Mouse (Mus musculus) v-Abl transformed pro-B cells (cell line): ENCODE data around the gene Uba1.

Source experiments
- in situ Hi-C, 2 experiments: fragments of 400-800 bp; cut with MboI; formaldehyde crosslinking; loops; one replicate each; pipeline ENCODE4 v1.15.1; 2025; ENCODE audit not compliant: unreplicated experiment in 2 of 2

Uba1 gene

DNA sequence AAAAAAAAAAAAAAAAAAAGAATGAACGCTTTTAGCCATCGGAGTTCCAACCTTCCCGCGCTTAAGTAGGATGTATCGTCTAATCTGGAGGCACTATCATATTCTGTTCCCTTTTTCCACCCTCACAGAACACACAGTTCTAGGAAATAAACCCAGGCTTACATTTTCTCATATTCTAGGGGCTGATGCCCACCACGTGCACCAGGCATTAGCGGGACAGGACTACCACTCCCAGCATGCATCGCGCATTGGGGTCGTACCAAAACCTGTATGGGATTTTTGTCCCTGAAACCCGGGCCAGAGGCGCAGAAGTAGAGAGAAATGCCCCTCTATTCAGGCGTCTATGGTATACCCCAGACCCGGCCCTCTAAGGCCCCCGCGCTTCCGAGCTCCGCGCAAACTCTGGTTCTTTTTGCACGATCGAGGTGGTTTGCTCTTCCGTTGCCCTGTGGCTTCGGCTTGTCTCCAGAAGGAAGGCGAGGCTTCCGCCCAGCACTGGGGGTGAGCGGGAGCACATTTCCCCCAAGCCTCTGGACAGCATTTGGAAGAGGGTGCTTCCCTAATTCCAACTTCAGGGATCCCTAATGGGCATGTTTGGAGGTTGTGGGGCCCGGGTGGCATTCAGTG, at the start of gene Uba1:
Uba1 (plus strand) TSS at position 301 of the 627 bp plus-strand sequence.
- in situ Hi-C loops: loop anchor here in 1 of 2 experiments (10.0 to 25.0 kb wide), 3 partner anchors 157 to 679 kb away; partner anchors contain the start of gene Cfp

GRCm38 (mm10) chrX:20608500-20608899, 49.6 kb upstream of the Uba1 start:
- in situ Hi-C loops: no loop called here

- in situ Hi-C loops: no loop called here
Observed at GRCm38 (mm10) chrX:20616861-20617175, 41.3 kb upstream of the Uba1 start.

DNA sequence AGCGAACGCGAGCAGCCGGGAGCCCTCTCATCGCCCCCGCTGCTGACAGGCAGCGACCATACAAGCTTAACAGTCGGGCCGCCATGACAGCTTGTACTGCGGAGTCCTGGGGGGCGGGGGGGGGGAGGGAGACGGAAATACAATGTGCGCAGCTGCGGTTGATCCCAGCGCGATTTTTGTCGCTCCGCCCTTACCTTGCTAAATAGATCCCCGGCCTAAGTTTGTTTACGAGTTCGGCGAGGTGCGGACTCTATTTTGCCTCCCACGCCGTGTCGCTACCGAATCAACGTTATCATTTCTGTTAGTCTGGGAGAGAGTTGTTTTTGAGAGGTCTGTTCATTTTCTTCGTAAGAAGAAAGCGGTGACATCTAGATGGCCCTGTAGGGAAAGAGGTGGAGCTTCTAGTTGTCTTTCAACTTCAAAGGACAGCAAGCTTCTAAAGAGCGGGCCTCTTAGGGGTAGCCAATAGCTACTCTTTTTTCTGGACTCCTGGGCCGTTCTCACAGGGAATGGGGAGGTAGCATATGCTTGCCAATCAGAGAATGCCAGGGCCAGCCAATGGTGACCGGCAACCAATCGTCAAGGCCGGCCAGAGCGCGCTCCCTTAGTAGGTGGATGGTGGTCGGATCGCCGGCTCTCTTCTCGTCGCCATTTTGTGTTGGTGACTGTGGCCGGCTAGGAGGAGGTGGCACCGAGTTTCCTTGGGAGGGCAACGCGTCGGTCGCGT, 40.8 kb upstream of the Uba1 start, which contains the start of the genes Rbm10 and Ndufb11:
Rbm10 (plus strand) TSS at position 328 of the 727 bp plus-strand sequence.
Ndufb11 (minus strand) TSS at position 444 of the 727 bp plus-strand sequence.
- in situ Hi-C loops: no loop called here

- in situ Hi-C loops: no loop called here
Observed at GRCm38 (mm10) chrX:20617903-20618399, 40.2 kb upstream of the Uba1 start.

DNA sequence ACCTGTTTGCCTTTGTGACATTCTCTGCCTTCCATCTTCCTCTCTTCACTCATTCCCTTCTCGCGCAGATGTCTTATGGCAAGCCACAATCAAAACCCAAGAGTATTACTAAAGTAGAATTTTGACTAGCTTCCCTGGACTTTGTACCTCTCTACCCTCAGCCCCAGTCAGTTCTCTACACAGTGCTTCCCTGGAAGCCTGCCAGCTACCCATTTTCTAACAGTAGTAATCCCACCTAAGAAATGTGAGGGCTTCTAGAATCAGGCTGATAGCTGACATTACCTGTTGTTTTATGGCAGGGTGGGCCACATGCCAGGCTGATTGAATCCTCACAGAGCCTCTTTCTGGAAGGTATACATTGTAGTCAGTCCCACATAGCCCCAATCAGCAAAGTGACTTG, 20.0 kb upstream of the Uba1 start:
- in situ Hi-C loops: no loop called here

DNA sequence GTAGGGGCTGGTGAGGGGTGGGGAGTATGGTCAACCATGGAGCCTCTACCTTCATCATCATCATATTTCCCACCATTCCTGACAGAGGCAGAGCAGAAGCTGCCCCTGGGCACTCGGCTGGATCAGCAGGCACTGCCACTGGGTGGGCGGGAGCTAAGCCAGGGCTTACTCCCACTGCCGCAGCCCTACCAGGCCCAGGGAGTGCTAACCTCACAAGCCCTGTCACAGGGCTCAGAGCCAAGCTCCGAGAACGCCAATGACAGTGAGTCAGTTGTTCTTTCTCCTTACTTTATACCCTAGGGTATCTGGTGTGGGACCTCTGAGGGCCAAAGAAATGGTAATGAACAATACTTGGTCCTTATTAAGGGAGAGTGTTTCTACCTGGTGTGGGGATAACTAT, 13.3 kb upstream of the Uba1 start:
- in situ Hi-C loops: no loop called here

GRCm38 (mm10) chrX:20657593-20657992, 533 bp upstream of the Uba1 start:
- in situ Hi-C loops: loop anchor here in 1 of 2 experiments (10.0 to 25.0 kb wide), 3 partner anchors 157 to 680 kb away; partner anchors contain the start of gene Cfp

GRCm38 (mm10) chrX:20658891-20659406, 823 bp downstream of the Uba1 start:
- in situ Hi-C loops: loop anchor here in 1 of 2 experiments (10.0 to 25.0 kb wide), 3 partner anchors 156 to 678 kb away; partner anchors contain the start of gene Cfp

- in situ Hi-C loops: loop anchor here (5.0 to 25.0 kb wide), 5 partner anchors 110 to 685 kb away; partner anchors contain the start of genes Cfp (in 1 of the 2) and Elk1 (in 1 of the 2)
Observed at GRCm38 (mm10) chrX:20662317-20662715, 4.2 kb downstream of the Uba1 start.

DNA sequence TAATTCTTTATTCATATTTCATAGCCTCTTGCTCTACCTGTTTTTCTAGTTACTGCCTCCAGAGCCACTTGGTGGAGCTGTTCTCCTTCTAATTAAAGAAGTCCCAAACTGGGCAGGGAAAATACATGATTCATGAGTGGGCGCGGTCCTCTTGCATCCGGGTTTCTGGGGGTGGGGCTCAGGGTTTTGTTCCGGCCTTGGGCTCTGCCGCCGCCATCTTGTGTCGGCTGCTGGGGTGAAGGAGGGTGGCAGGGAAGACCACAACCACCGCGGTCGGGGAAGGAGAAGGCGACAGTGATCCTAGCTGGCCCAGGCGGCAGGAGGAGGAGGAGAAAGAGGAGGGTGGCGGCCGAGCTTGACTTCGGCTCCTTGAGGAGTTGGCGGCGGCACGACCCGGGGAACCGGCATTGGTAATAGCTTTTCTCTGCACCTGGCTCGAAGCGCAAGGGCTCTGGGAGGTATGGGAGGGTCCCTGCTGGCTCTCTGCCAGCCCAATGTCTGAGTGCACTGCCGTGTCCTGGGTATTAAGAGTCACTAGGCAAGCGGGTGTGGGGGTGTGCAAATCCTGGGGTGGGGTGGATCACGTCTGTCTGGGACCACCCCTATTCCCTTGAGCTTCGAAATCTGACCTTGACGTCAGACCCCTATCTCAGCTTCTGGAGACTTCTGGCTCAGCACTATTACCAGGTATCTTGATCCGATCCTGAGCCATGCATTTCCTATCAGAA, 4.8 kb downstream of the Uba1 start:
- in situ Hi-C loops: loop anchor here (5.0 to 25.0 kb wide), 5 partner anchors 109 to 684 kb away; partner anchors contain the start of genes Cfp (in 1 of the 2) and Elk1 (in 1 of the 2)

DNA sequence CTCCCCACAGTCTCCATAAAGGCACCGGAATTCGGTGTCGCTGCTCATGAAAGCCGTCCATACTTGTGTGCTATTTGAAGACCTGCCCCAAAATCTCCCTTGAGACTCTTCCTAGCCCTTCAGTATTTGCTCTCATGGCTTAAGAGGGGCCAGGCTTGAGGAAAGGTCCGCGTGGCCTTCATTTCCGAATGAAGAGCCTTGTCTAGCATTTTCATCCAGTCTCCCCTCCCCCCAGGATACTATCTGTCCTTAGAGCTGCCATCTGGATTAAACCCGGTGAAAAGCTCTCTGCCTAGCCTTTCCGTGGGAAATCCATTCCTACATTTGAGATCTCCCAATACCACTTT, 5.3 kb downstream of the Uba1 start:
- in situ Hi-C loops: loop anchor here (5.0 to 25.0 kb wide), 5 partner anchors 109 to 684 kb away; partner anchors contain the start of genes Cfp (in 1 of the 2) and Elk1 (in 1 of the 2)

DNA sequence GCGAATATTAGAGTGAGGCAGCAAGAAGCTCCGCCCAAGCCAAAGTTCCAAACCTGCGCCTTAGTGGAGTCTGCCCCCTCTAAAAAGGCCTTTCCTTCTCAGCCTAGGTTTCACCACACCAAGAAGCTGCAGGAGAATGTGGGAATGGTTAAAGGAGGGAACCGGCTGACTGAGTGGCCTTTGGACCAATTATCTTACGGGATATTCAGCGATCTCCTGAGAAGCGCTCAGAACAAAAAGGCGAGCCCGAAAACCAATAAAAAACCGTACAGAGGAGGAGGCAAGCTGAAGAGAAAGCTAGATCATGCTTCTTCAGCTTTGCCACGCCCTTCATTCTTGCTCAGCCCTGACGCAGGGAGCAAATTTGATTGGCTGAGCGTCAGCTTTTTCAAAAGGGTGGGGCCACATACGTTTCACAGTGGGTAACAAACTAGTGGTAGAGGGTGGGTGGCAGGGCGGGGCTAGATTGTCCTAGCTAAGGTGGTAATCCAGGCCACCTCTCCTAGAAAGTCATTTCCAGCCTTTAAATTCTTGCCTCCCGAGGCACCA, 29.5 kb downstream of the Uba1 start, which contains the start of gene Cdk16:
Cdk16 (plus strand) TSS at position 436 of the 549 bp plus-strand sequence.
- in situ Hi-C loops: no loop called here

GRCm38 (mm10) chrX:20688068-20688547, 30.0 kb downstream of the Uba1 start:
- in situ Hi-C loops: no loop called here

DNA sequence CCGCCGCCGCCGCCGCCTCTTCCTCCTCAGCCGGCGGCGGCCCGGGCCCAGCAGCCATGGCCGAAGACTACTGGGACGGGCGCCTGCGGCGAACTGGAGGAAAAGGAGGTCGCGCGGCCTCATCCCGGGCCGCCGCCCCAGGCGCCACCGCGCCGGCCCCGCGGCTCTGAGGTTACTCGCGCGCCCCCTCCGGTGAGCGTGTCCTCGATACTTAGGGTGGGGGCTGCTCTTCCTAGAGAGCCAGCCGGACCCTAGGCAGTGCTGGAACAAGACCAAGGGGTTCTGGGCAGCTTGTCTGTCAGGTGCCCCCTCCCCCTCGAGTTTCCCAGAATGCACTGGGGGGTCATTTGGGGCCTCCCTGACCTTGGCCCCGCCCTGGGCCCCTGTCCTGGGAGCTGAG, 30.5 kb downstream of the Uba1 start:
- in situ Hi-C loops: no loop called here

GRCm38 (mm10) chrX:20691566-20691965, 33.4 kb downstream of the Uba1 start:
- in situ Hi-C loops: no loop called here

DNA sequence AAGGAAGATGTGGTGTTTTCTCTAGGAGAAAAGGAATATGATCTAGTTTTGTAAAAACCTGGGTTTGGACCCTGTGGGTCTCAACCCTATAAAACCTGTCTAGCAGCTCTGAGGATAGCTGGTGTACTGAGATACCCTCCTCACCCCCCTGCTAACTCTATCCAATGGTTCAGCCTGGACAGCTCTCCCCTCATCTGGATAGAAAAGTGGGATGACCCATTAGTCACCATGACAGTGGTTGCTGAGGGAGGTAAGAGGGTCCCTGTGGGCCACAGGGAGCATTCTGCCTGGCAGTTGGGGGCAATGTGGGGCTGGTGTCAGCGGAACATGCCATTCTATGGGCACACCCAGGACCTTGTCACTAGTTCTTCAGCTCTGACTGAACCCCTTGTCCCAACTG, 34.5 kb downstream of the Uba1 start:
- in situ Hi-C loops: no loop called here

DNA sequence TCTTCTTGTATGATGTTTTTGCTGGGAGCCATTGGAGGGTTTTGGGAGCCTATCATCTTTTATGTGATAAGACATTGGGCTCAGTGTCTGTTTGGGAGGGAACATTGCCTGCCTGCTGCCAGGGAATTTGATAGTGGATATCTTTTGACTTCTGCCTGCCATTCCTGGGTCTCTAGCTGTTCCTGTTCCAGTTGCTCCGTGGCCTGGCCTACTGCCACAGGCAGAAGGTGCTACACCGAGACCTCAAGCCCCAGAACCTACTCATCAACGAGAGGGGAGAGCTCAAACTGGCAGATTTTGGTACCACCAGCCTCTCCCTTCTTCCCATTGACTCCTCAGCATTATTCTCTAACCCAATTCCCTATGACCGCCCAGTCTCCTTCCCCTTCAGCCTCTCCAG, 37.7 kb downstream of the Uba1 start:
- in situ Hi-C loops: no loop called here

DNA sequence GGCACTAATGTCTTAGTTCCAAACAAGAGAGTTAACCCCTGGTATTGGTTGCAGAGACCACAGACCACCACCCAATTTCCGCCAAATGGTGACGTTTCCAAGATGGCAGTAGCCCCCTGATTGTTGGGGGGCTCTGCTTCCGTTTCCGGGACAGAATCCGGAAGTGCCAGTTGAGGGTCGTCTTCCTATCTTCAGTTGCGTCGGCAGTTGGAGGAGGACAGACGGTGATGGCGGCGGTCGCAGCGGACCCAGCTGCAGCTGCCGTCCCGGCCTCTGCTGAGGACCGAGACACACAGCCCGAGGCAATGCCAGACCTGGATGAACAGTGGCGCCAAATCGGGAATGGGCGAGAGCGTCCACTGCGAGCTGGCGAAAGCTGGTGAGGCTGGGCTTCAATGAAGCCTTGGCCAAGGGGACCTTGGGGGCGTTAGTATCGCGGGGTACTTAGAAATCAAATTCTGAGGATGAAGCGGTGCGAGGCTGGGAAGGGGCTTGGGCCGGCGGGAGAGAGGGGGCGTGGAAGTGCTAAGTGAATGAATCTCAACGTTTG, 45.7 kb downstream of the Uba1 start, which contains the start of gene Usp11:
Usp11 (plus strand) TSS at position 166 of the 550 bp plus-strand sequence.
- in situ Hi-C loops: no loop called here
